Mouse (Mus musculus) lung, adult 18-20 months (tissue): ENCODE results near the gene Ptpre.
"Not testable (repeated sequence)": the region's sequence is repeated elsewhere in the genome, so short reads cannot be mapped to it uniquely, and the experiment has no call there.

ENCODE experiments used
- DNase-seq, 2 experiments: peaks; one replicate each; pipeline ENCODE4 v3.0.0; 2022; ENCODE audit warnings: mixed read lengths in 2 of 2

Ptpre gene

DNA sequence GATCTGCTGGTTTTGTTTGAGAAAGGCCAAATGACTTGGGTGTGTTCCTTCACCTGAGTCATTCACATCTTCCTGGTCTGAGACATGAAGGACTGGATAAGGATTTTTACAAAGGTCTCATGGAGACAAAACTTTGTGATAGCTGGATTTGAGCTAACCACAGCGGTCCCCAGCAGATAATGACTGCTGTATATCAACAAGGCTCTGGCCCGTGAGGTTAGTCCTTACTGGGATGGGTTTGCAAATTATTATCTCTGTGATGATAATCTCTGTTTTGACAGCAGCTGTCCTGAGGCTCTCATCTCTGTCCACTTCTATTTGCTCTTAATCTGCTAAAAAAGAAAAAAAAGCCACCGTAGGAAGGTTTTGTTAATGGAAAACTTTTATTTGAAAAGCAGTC is 71.7 kb downstream of the Ptpre start:
- no peak for DNase-seq

DNA sequence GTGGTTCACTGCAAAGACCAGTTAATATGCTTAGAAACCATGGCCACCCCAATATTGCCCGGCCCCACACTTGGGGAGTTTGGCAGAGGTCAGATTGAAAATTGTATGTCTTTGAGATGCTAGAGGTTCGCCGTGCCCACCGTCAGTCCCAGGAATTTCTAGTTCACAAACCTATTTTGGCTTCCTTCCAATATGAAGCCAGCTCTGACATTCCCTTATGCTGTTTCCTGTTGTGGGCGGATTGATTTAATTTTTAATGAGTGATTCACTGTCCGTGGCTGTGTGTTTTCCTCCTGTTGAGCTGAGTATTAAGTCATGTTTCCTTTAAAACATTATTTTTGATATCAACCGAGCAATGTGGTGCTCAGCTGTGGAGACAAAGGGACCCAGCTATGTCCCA is 72.4 kb downstream of the Ptpre start:
- DNase-seq: no peak

GRCm38 (mm10) chr7:135612276-135612675 is 75.0 kb downstream of the Ptpre start:
- no peak for DNase-seq

- DNase-seq: no peak
Observed at GRCm38 (mm10) chr7:135612801-135613200, 75.5 kb downstream of the Ptpre start.

- DNase-seq: no peak
Observed at GRCm38 (mm10) chr7:135613380-135613779, 76.1 kb downstream of the Ptpre start.

DNA sequence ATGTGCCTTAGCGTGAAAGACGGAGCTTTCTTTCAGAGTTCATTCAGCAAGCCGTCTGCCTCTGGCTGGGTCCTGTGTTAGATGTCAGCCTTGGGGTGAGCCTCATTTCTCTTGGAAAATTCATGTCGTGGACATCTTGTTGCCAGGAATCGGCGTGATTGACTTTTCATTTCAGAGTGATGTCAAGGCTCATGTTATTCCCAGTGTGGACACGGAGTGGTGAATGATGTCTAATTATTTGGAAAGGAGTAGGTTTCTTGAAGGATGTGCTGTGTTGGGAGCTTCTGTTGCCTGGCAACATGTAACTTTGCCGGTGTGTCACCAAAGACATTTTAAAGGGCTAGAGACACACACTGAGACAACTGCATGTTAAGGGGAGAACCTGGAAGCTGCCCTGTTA is 77.6 kb downstream of the Ptpre start:
- no peak for DNase-seq

- DNase-seq: not testable (repeated sequence)
Observed at GRCm38 (mm10) chr7:135616479-135616878, 79.2 kb downstream of the Ptpre start.

DNA sequence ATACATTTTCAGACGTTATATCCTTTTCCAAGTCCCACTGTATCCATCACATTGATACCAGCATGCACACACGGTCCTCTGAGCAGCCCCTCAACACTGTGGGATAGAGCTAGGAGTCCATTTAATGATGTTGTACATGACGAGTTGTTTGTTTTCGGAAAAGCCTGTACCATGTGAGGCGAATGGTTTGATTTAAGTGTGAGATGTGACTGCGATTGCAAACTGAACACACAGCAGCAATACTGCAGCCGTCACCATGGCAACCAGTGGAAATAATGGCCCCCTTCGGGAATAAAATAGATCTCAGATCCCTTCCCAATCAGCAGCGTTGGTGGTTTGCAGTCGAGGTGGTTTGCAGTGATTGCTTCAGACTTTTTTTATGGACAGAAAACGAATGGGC is 80.5 kb downstream of the Ptpre start:
- no peak for DNase-seq

GRCm38 (mm10) chr7:135621649-135622048 is 84.4 kb downstream of the Ptpre start:
- no peak for DNase-seq

- DNase-seq: no peak
Observed at GRCm38 (mm10) chr7:135622241-135622640, 85.0 kb downstream of the Ptpre start.

DNA sequence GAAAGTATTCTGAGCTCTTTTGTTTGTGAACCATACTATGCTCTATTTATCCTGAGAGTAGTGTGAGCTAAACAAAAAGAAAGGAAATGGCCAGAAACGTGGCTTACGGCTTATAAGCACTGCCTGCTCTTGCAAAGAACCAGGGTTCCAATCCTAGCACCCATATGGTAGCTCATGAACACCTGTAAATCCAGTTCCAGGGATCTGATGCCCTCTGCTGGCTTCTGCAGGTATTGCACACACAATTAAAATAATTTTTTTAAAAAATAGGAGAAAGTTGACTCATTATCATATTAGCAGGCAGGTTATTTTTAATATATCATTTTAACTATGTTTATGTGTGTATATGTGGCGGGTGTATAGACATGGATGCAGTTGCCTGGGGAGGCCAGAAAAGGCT is 87.6 kb downstream of the Ptpre start:
- no peak for DNase-seq

- no peak for DNase-seq
Observed at GRCm38 (mm10) chr7:135628363-135628762, 91.1 kb downstream of the Ptpre start.

- no peak for DNase-seq
Observed at GRCm38 (mm10) chr7:135629019-135629418, 91.7 kb downstream of the Ptpre start.

DNA sequence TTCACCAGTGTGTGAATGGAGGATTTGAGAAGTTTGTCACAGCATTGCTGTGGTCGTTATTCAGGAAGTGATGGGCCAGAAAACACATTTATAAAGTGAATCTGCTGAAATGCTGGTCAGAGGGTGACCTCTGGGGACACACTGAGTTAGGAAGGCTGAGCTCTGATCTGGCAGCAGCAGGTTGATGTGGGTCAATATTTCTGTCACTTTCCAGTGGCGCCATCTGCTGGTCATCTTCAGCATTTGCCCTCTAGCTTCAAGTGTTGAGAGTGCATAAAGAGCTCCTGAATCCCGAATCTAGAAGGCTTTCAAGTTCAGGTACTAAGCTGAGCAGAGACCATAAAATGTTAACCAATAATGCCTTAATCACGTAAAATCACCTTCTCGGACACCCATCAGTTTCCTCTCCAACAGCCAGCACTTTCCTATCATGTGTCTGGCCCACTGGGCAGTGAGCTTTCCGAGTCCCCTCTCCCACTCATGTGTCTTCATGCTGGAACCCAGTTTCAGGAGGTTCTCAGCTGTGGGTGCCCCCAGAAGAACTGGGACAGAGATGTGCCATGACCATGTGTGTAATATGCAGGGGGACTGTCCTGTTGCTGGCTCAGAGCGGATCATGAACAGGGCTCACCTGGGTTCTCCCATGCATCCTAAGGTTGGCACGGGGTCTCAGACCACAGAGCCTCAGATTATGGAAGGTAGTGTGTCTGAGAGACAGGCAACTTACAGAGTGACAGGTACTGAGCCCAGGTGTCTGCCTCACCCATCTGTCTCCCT is 94.7 kb downstream of the Ptpre start:
- DNase-seq: peak; percentile 70 to 72

DNA sequence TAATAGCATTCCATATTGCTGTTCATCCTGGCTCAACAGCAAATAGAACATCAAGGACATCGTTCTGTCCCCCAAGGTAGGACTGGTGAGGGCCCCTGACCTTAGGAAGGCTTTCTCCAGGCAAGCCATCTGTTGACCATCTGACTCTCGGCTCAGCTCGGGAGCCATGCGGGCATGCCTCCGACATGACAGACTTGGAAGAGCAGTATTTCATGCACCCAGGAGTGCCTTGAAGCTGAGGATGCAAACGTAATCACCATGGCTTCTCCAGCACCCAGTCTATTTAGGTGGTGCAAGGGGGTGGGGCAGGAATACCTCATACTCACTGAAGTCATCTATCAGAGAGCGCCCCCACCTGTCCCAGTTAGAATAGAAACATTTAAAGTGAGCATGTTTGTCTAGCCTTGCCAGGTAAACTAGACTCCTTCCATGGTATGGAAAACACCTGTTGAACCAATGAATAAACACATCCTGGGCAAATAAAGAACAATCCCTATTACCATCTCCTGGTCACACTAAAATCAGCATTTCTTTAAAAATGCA is 95.5 kb downstream of the Ptpre start:
- DNase-seq: no peak

GRCm38 (mm10) chr7:135634851-135635624 is 97.8 kb downstream of the Ptpre start:
- DNase-seq: no peak

- no peak for DNase-seq
Observed at GRCm38 (mm10) chr7:135637406-135637980, 100.2 kb downstream of the Ptpre start.

- no peak for DNase-seq
Observed at GRCm38 (mm10) chr7:135639361-135639760, 102.1 kb downstream of the Ptpre start.

DNA sequence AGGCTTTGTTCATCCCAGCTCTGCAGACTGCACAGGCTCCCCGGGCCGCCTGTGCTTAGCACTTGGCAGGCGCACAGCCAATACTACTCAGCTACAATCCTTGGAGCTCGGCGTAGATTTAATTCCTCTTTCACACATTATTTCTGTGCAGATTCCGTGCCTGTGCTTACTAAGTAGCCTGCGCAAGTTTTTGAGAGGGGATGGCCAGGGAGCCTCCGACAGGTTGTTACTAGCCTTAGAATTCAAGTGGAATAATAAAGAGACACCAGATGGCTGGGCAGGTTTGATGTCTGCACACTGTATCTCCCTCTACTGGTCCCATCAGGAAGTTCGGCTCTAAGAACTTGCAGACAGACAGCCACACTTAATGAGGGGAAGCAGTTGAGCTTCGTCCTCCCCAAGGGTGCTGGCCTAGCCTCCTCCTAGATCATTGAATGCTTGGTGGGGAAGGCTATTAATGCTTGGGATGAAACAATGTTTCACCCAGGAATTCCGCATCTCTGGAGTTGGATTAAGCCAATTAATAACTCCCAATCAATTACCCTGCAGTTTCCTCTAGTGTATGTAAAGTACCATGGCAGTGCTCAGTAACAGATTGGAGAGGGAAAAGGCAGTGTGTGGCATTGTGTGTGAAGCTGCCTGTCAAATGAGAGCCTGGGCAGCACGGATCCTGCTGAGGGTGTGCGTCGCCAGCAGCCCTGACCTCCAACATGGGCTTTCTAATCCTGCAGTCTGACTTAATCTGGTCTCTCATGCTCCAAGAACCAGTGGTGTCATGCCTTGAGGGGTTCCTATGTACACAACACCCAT is 104.6 kb downstream of the Ptpre start:
- no peak for DNase-seq

- DNase-seq: no peak
Observed at GRCm38 (mm10) chr7:135644452-135644851, 107.2 kb downstream of the Ptpre start.

- DNase-seq: no peak
Observed at GRCm38 (mm10) chr7:135646976-135647375, 109.7 kb downstream of the Ptpre start.

- no peak for DNase-seq
Observed at GRCm38 (mm10) chr7:135648821-135649220, 111.5 kb downstream of the Ptpre start.

DNA sequence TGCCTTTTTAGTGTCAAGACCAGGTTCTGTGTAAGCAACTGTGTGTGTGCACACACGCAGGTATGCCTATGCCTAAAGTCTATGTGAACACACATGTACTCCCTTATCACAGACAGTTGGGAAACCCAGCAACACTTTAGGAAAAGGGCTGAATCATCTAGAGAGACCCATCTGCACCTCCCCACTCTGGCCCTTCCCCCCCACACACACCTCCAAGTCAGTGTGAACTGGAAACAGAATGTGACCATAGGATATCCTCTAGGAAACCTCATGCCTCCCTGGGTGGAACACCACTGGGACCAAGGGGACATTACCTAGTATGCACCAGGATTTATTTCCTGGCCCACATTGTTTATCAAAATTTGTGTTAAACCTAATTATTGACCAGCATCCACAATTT is 112.0 kb downstream of the Ptpre start:
- no peak for DNase-seq
